Mouse (Mus musculus) monocyte, adult 2 months (primary cell): ENCODE results near the gene 4921539E11Rik.

ENCODE experiments used
- DNase-seq, 2 experiments: peaks; one replicate each; pipeline ENCODE4 v3.0.0; 2022; ENCODE audit warnings: low spot score in 2 of 2, low read depth in 1 of 2

The 4921539E11Rik gene

DNA sequence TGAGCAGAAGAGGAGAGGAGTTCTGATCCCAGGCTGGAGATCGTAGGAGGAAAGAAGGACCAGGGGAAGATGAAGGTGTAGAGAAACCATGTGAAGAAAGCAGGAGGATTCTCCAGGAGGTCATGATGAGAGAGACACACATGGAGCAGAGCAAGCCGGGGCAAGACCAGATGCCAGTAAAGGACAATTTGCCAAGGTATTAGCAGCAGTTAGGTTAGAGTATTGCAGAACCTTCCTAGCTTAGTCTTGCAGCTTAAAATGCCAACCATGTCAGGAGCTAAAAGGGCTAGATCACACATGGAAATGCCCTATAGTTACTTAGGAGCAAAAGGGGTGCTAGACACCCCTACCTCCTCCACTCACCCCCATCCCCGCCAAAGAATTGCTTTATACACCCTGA lies 43.4 kb downstream of the 4921539E11Rik start:
- DNase-seq: no peak

DNA sequence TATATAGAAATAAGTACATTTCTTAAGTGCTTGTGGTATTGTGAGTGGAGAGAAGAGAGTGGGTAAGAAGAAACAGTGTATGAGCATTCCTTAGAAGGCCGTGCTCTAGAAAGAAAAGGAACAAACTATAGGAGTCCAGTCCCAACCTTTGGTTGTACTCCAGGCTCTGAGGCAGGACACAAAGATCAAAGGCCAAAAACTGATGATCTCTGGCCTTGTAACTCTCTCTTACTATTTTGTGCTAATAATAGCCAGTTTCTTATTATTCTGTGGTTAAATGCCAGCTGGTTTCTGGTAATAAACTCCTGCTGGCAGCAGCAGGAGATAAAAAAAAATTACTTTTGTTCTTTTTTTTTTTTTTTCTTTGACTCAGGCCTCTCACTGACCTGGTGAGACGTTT lies 58.5 kb downstream of the 4921539E11Rik start:
- no peak for DNase-seq

DNA sequence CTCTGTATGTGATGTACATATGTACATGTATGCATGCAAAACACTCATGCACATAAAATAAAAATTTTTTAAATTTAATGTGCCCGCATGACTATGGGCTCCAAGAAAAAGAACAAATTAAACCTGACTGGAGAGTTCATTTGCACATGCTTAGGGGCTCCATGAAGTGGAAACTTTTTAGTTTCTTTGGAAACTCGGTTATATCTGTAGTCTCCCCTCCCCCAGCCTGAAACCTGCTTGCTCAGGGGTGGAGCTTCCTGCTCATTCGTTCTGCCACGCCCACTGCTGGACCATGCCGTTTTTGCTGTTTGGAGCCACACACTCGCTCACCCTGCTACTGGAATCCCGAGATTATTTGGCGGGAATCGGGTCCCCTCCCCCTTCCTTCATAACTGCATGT lies 67.8 kb downstream of the 4921539E11Rik start:
- no peak for DNase-seq

DNA sequence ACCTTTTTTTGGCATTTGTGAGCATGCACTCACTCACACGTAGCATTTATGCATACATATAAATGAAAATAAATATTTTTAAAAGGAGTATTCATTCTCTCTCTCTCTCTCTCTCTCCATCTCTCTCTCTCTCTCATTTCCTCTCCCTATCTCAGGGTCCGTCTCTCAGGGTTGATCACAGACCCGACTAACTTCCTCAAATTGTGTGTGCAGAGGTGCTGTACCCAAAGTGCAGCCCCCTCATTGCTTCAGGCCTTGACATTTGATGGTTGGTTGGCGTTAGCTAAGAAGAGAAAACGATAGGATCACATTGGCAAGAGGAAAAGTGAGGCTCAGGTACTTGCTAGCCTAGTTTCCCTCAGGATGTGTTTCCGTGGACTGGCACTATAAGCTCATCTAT lies 68.9 kb downstream of the 4921539E11Rik start:
- no peak for DNase-seq

DNA sequence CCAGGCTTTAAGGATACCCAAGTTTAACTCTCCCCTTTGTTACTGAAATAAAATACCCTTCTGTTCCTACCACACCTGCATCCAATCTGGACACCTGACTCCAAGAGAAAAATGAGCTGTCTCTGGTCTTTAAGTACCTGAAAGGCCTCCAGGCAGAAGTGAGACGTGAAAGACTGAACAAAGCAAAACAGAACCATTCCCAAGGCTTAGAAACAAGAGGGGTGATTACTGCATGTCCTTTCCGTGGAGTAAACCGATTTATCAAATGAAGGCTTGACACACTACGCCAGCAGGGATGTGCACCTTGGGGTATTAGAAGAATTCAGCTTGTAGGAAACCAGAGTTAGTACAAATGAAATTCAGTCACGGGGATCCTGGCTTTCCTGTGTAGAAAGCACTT lies 71.7 kb downstream of the 4921539E11Rik start:
- no peak for DNase-seq

DNA sequence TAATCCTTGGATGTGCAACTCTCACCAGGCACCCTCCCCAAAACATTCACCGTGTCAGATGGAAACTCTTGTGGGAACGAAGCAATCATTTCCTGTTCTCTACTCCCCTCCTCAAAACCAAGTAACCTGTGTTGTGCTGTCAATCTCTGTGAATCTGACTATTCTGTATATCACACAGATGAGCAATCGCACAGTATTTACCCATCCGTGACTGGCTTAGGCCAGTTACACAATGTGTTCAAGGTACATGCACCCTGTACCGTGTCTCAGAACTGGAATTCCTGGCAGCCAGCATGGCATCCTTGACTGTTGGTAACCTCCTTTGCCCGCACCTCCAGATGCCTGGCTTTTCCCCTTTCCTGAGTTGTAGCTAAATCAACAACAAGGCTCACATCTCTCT lies 74.6 kb downstream of the 4921539E11Rik start:
- no peak for DNase-seq

DNA sequence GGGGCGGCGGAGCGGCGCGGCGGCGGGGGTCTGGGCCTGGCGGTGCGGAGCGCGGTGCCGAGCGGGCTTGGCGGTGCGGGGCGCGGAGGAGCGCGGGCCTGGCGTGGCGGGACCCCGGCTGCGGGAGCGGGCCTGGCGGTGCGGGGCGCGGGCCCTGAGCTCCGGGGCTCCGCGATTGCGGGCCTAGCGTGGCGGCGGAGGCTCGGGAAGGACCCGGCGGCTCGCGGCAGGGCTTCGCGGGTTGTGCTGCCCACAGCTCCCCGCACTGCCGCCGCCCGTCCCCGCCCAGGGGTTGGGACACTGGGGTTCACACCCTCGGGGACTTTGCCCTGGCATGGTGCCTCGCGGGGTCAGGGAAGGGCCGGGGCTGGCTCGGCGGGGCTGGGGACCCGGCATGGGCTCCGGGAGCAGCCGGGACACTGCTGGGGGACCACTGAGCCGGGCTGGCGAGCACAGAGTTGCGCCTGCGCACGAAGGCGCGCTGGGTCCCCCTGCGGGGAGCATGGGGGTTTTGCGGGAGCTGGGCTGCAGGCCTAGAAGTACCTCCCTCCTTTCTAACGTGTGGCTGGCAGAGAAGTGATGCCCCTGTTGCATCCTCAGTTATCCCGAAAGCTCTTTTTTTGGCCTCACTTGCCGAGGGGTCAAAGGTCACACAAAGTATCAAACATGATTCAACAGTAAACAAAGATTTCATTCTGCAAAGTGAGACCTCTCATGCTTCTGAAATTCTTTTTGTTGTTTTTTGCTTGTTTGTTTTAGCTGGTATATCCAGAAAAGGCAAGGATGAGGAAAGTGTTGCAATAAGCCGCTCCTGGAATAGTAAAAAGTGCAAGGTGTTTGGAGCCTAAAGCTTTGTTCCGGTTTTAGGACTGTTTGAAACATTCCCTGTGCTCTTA lies 75.5 kb downstream of the 4921539E11Rik start, which contains the start of gene Slc35d1:
Gene Slc35d1, minus strand, starts transcription at position 240 of the 896 bp plus-strand sequence.
- DNase-seq: peak; percentile 16 to 38

DNA sequence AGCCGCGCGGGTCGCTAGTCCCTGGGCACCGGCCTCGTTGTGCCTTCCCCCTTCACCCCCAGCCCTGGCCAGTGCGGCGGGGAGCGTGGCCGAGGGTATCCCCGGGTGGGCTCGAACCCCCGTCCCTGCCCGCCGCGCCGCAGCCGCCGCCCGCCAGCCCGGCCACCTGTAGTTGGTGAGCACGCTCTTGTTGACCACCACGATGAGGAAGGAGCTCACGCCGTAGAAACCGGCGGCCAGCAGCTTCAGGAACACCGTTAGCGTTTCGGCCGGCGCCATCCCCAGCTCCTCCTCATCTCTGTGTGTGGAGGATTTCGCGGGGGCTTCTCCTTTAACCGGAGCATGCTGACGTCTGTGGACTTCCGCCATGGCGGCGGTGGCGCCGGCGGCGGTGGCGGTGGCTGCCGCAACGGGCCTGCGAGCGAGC lies 76.2 kb downstream of the 4921539E11Rik start:
- peak in 1 of 2 experiments; percentile 46 for DNase-seq

DNA sequence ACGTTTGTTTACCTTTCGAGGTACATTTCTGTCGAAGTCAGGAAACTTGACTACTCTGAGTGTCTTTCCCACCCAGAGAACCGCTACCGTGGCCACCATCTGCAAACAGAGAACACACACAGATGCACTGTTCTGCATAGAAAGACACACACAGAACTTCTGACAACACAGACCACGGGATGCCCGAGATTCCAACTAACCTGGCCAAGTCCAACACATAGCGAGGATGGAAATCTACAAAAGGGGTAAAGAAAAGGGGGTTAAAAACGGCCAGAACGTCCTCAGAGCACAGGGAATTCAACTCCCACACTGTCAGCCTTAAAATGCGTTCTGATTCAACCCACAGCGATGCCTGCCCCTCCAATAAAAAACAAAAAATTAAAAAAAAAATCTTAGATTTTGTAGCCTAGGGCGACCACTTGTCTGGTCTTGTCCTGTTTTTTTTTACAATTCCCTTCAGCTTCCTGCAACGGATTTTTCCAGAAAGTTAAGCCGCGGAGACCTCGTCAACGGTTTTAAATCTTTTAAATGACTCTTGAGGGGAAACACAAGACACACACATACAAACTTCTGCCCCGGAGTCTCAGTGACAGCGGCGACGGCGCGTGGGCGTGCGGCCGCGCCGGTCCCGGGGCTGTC lies 76.7 kb downstream of the 4921539E11Rik start:
- DNase-seq: no peak

DNA sequence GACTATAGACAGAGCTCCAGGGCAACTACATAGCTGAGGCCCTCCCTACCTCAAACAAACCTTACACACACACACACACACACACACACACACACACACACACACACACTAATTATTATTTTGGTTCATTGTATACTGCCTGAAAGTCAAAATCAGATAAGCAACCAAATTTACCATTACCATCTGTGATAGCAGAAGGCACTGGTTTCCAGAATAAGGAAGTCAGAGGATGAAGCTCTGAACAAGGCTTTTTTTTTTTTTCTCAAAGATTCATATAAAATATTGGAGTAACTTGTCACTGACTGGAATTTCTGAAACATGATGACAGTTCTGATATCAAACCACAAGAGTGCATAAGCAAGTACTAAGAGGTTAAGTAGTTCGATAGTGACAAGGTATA lies 82.1 kb downstream of the 4921539E11Rik start:
- DNase-seq: no peak

DNA sequence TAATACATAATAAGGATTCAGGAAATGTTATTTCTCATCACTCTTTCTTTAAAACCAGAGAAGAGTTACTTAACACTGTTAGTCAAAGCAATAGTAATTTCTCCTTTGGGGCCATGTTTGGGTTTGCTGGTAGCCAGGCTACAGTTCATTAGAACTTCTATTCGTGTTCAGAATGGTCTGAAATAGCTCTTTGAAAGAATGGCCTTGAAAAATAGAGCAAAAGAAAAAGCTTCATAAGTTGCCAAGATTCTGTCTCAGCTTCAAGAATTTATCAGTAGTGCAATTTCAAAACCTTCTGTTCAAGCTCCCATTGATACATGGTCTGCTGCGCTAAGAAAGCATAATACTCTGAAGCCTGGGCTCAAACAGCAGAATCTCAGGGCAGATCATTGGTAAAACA lies 87.0 kb downstream of the 4921539E11Rik start:
- no peak for DNase-seq

DNA sequence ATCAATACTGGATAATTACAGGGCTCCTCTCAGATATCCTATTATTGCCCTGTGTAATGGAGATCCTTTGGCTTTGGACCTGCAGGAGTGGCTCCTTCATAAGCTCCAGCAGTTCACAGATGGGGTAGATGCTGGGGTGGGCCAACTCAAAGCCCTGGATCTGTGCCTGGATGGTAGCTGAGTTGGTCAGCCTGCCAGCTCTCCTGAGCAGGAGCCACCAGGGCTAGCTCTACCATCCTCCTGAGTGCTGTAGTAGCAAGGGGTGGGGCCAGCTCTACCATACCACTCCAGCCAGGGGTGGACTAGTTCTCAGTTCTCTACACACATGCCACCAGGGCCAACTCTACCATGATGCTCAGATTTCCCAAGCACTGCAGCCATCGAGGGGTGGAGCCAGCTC lies 90.6 kb downstream of the 4921539E11Rik start:
- DNase-seq: no peak

DNA sequence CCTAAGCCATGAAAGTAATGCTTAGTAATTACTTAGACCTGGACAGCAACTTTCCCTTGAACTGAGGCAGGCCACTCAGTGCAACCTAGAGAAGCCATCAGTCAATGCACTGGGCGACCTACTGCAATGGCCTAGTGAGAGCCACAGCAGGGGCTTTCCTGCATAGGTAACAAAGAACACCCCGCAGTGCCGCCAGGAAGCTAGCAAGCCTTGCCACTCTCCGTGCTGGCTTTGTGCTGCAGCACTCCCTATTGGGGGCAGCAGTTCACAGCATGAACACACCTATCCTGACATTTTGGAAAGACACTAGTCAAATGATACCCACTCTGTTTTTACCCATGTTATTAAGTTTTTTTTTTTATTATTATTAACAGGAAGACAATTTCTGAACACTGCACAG lies 91.6 kb downstream of the 4921539E11Rik start:
- no peak for DNase-seq

DNA sequence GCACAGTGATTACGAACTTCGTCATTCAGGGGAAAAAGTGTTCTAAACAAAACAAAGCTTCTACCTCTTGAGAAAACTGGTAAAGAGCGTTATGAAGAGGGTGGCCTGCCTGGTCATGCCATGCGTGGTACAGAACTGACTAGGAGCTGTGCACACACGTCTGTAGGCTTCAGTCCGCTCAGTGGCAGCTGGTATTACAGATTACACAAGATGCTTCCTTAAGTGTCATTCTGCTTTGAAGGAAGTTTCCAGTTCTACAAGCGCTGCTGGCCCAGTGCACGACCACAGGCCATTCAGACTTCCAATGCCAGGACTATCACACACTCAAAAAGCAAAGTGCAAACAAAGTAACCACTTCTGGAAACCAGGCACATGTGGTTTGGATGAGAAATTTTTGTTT lies 93.3 kb downstream of the 4921539E11Rik start:
- no peak for DNase-seq

DNA sequence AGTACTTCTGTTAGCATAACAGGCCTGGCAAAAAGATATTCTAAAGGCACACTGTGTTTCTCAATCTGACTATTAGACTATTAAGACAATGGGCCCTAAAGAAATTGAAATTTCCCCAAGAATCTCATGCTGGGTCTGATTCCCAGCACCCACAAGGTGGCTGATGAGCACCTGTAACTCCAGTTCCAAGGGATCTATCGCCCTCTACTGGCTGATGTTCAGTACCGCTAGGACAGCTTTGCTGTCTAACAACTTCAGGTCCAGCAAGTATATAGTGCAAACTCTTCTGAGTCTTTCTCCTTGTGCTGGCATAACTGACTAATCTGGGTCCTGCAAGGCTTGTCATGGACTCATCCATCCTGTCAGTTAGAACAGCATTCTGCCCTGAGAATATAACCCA lies 98.2 kb downstream of the 4921539E11Rik start:
- DNase-seq: no peak

DNA sequence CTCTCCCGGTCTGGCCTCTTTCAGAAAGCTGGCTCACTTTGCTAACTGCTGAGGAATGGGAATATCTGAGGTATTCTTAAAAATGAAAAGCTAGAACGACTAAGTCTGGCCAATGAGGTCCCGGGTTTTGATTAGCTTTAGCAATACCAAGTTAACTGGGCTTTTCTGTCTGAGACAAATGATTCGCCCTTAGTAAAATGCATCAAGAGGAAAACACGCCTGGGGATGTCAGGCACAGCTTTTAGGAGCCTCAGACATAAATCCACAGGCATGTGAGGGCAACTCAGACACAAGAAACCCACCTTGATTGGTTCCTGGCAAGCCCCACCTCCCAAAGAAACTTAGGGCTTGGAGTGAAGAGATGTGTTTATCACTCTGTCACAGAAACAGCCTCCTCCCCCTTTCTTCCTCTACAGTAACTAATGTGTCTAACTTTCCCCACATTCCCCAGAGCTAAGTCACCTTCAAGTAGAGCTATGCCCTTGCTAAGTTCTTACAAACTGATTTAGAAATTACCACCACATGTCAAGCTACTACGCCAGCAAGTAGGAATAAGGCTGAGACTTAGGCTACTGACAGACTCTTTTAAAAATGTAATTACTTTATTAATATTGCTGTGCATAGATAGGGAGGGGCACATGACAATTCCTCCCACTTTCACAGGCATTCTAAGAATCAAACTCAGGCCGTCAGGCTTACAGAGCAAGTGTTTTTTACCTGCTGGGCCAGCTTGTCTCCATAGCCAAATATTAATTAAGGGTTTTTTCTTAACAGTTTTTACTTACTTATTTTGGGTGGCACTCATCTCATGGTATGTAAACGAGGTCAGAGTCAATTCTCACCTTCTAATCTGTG lies 101.7 kb downstream of the 4921539E11Rik start:
- DNase-seq: no peak
